Mouse (Mus musculus) cerebellum, adult 2 months (tissue): ENCODE results near the gene Gpatch4. TPM values are rescaled to one million over a fixed set of nuclear protein-coding genes. Genes with fewer than 3 reads are reported as not detected.
A peak's percentile ranks its signal among the peaks of the same experiment; 100 is the strongest.

ENCODE experiments used
- DNase-seq, 2 experiments: peaks; one replicate each; pipeline ENCODE4 v3.0.0; 2021
- H3K27ac ChIP-seq: fragments of 200-500 bp; 2 replicates; pipeline ENCODE4 v1.5.1; 2012; ENCODE audit warnings: low read length, control low read depth, inconsistent platforms; ENCODE audit not compliant: insufficient read depth
- H3K27me3 ChIP-seq: fragments of 200-500 bp; 2 replicates; pipeline ENCODE4 v1.6.1; 2012; ENCODE audit warnings: inconsistent platforms, mild to moderate bottlenecking, low read length, moderate library complexity; ENCODE audit not compliant: control insufficient read depth, insufficient read depth
- H3K4me1 ChIP-seq: fragments of 200-500 bp; 2 replicates; pipeline ENCODE4 v1.6.1; 2011; ENCODE audit warnings: low read length; ENCODE audit not compliant: control insufficient read depth, insufficient read depth
- H3K4me3 ChIP-seq: fragments of 200-500 bp; replicated peaks from 2 replicates; pipeline ENCODE3; 2011; ENCODE audit warnings: mild to moderate bottlenecking, low read depth, low read length, control low read depth; ENCODE audit not compliant: insufficient read depth
- CTCF ChIP-seq: fragments of 200-500 bp; IDR thresholded peaks from 2 replicates; pipeline ENCODE4 v1.5.1; 2011; ENCODE audit warnings: low read depth, mild to moderate bottlenecking, control low read depth, low read length, moderate library complexity, borderline replicate concordance; ENCODE audit not compliant: insufficient read depth
- POLR2A ChIP-seq: fragments of 200-500 bp; IDR thresholded peaks from 2 replicates; pipeline ENCODE4 v1.6.1; 2011; ENCODE audit warnings: low read length, control low read depth, borderline replicate concordance; ENCODE audit not compliant: insufficient read depth
- WGBS: fragments of 180-500 bp; shearing (Covaris S2); methylation state at CpG from one replicate; pipeline ENCODE4 v1.1.7; 2018; 5-methylcytosine and 5-hydroxymethylcytosine counted together
- polyA plus RNA-seq: library from polyadenylated mRNA; depleted of rRNA; stranded (reverse); fragments of >200 nt; gene quantifications from 2 replicates; pipeline ENCODE4 v1.2.3, GENCODE M21; 2012

The Gpatch4 gene
- polyA plus RNA-seq, 1 experiment, result 14.4 TPM

DNA sequence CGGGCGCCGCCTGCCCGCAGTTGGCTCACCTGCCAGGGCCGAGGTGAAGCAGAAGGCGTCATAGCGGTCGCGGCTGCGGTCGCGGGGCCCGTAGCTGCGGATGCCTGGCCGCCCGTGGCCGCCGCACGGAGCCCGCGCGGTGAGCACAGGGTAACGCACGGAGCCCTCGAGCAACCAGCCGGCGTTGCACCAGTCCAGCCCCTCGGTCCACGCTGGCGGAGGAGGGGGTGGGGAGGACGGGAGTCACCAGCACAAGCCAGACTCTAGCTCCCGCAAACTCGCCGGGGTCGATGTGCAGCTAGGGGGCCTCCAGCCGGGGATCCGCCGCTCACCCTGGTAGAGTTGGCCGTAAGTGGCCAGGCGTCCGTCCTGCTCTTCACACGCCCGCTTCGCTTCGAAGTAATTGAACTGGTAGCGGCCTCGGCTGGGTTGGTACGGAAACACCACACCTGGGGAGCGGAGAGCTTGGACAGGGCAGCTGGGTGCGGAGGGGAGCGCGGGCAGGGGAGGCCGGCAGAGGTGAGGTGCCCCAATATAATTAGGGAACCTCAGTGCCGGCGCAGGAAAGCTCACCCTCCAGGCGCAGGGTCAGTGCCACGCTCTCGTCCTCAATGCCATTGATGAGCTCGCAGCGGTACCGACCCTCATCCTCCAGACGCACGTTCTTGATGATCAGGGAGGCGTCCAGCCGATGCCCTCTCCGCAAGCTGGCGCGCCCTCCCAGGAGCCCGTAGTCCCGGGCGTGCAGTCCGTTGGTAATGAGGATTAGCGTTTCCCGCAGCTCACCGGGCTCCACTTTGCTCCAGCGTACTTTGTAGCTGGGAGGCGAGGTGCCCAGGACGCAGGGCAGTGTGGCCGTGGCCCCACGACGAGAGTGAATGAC is 19.5 kb upstream of the Gpatch4 start:
- under 1% methylated on average over 81 of the region's 81 CpGs for WGBS
- Histone ChIP-seq H3K4me3 (peak overlapping the region; percentile 54), H3K27me3 (no peaks in the 10 kb centered on the region), H3K27ac (no peak overlapping the region), H3K4me1 (peaks cover 4% of the 10 kb centered on the region; the same call in 1 of the 2 replicates)
- TF ChIP-seq CTCF (no peak), POLR2A (no peak)
- DNase-seq, result peak in 1 of 2 experiments; percentile 30

GRCm38 (mm10) chr3:88026823-88027222 is 16.1 kb upstream of the Gpatch4 start:
- Histone ChIP-seq H3K4me1 (peaks cover 4% of the 10 kb centered on the region; the same call in 1 of the 2 replicates), H3K4me3 (no peak overlapping the region), H3K27ac (peak overlapping the region; percentile 23; the same call in 1 of the 2 replicates), H3K27me3 (no peaks in the 10 kb centered on the region; the same call in 1 of the 2 replicates)
- 51% methylated on average over 7 of the region's 7 CpGs for WGBS
- TF ChIP-seq POLR2A, result no peak
- TF ChIP-seq CTCF, result no peak
- DNase-seq, result no peak

GRCm38 (mm10) chr3:88027434-88028186 is 15.3 kb upstream of the Gpatch4 start, which contains the start of gene Hapln2:
Hapln2 (minus strand) TSS chr3:88027583.
- WGBS, result 37% methylated on average over 5 of the region's 5 CpGs
- peak in 1 of 2 experiments; percentile 32 for DNase-seq
- H3K4me1 ChIP-seq, result no peaks in the 10 kb centered on the region
- H3K27me3 ChIP-seq, result no peaks in the 10 kb centered on the region; the same call in 1 of the 2 replicates
- H3K27ac ChIP-seq, result peak within 1 kb of the TSS; percentile 23; the same call in 1 of the 2 replicates
- TF ChIP-seq CTCF, result peak; percentile 20; the same call in 1 of the 2 replicates
- no peak for TF ChIP-seq POLR2A
- H3K4me3 ChIP-seq, result no peak within 1 kb of the TSS

DNA sequence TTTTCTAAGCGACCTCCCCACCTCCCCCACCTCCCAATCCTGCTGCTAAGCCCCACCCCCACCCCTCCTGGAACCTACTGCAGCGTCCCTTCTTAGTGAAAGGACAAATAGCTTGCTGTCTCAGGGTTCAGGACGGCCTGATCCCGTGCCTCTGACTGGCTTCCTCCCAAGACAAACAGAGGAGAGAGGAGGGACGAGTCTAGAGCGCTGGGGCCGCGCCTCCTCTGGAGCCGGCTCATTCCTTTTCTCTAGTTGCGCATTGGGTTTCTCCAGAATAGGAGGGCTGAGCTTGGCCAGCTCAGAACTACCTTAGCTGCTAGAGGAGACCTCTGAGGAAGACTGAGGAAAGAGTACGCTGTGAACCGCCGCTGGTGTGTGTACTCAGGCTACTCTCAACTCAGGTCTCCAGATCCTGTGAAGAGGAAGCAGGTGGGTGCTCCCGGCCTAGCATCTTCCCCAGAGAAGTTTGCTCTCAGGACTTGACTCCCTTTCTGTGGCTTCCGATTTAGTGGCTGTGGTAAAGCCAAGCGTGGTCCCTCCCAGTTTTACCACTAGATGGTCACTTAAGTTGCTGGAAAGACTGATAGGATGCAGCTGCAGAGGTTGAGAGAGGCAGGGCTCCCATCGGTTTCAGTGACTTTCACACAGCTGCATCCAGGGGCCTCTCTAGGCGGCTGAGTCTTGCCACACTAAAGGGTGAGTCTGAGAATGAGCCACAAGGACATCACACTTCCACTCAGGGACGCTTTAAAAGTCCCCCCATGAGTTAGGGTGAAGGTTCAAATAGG is 12.1 kb upstream of the Gpatch4 start:
- TF ChIP-seq CTCF (no peak), POLR2A (no peak)
- H3K4me1 ChIP-seq, result no peaks in the 10 kb centered on the region
- no peaks in the 10 kb centered on the region; the same call in 1 of the 2 replicates for H3K27me3 ChIP-seq
- peak overlapping the region; percentile 34 for H3K4me3 ChIP-seq
- WGBS, result 21% methylated on average over 19 of the region's 19 CpGs
- DNase-seq, result peak in 1 of 2 experiments; percentile 33
- H3K27ac ChIP-seq, result peak overlapping the region; percentile 72; the same call in 1 of the 2 replicates

GRCm38 (mm10) chr3:88033506-88033905 is 9.4 kb upstream of the Gpatch4 start:
- H3K4me1 ChIP-seq, result no peaks in the 10 kb centered on the region
- 66% methylated on average over 5 of the region's 5 CpGs for WGBS
- H3K27me3 ChIP-seq, result no peaks in the 10 kb centered on the region; the same call in 1 of the 2 replicates
- TF ChIP-seq POLR2A (no peak), CTCF (no peak)
- no peak overlapping the region for H3K4me3 ChIP-seq
- no peak for DNase-seq
- no peak overlapping the region for H3K27ac ChIP-seq

GRCm38 (mm10) chr3:88035561-88036293 is 7.2 kb upstream of the Gpatch4 start:
- Histone ChIP-seq H3K4me3 (no peak overlapping the region), H3K27ac (no peak overlapping the region), H3K27me3 (no peaks in the 10 kb centered on the region; the same call in 1 of the 2 replicates), H3K4me1 (no peaks in the 10 kb centered on the region)
- no peak for DNase-seq
- WGBS, result 62% methylated on average over 1 of the region's 1 CpGs
- TF ChIP-seq POLR2A (no peak), CTCF (no peak)

- no peaks in the 10 kb centered on the region for H3K4me1 ChIP-seq
- TF ChIP-seq CTCF, result no peak
- no peak for TF ChIP-seq POLR2A
- no peak overlapping the region for H3K4me3 ChIP-seq
- WGBS, result 88% methylated on average over 3 of the region's 3 CpGs
- no peak overlapping the region for H3K27ac ChIP-seq
- no peaks in the 10 kb centered on the region for H3K27me3 ChIP-seq
- no peak for DNase-seq
Observed at GRCm38 (mm10) chr3:88049532-88049931, 6.6 kb downstream of the Gpatch4 start.
